Mouse (Mus musculus): ENCODE results near the gene Pip4k2c. TPM values are rescaled to one million over a fixed set of nuclear protein-coding genes. Genes with fewer than 3 reads are reported as not detected.
A peak's percentile ranks its signal among the peaks of the same experiment; 100 is the strongest.

Gene Pip4k2c
- polyA plus RNA-seq, 1 experiment from 2014 or later, result 19.5 TPM

GRCm38 (mm10) chr10:127173148-127174065 is 38.0 kb downstream of the Pip4k2c start:
- no peaks in the 10 kb centered on the region for H3K9me3 ChIP-seq (replicated peaks)
- WGBS, result 86% methylated on average over 16 of the region's 16 CpGs
- ATAC-seq, result no peak
- no peak overlapping the region for H3K4me2 ChIP-seq
- peaks cover 88% of the 10 kb centered on the region for H3K27me3 ChIP-seq
- H3K36me3 ChIP-seq (ENCODE audit: poor library complexity, severe bottlenecking), result peaks cover 4% of the 10 kb centered on the region; the same call in 1 of the 2 replicates
- no peak overlapping the region for H3K27ac ChIP-seq
- peaks cover 23% of the 10 kb centered on the region for H3K4me1 ChIP-seq
- H3K4me3 ChIP-seq, result no peak overlapping the region
- H3K9ac ChIP-seq, result no peak overlapping the region

DNA sequence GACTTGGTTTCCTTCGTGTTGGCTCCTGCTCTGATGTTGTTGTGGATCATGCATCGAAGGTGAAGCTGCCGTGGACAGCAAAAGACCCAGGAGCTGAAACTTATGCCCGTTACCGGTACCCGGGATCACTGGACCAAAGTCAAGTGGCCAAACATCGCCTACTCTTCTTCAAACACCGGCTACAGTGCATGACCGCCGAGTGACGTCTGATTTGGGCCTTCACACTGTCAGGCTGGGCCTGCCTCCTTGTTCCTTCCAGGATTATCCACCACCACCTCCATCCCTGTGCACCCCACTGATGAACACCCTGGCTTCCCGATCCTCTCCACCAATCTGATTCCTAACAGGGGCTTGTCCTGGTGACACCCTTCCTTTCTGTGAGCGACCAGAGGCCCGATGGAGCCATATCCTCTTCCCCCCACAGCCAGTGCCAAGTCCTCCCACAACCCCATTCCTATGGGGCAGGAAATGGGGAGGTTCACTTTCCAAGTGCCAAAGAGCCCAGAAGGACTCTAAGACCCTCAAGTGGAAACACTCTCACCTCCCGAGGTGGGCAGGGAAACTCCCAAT is 39.7 kb downstream of the Pip4k2c start:
- Histone ChIP-seq H3K9ac (no peak overlapping the region), H3K27ac (no peak overlapping the region), H3K27me3 (peaks cover 87% of the 10 kb centered on the region), H3K4me1 (peaks cover 14% of the 10 kb centered on the region), H3K9me3 (replicated peaks) (no peaks in the 10 kb centered on the region), H3K4me2 (no peak overlapping the region), H3K4me3 (no peak overlapping the region; the same call in 1 of the 2 replicates), H3K36me3 (ENCODE audit: poor library complexity, severe bottlenecking) (peaks cover 4% of the 10 kb centered on the region; the same call in 1 of the 2 replicates)
- no peak for ATAC-seq
- 88% methylated on average over 15 of the region's 15 CpGs for WGBS

- peaks cover 4% of the 10 kb centered on the region; the same call in 1 of the 2 replicates for H3K36me3 ChIP-seq (ENCODE audit: poor library complexity, severe bottlenecking)
- H3K27ac ChIP-seq, result no peak overlapping the region
- H3K4me3 ChIP-seq, result peak overlapping the region; percentile 20
- peaks cover 87% of the 10 kb centered on the region for H3K27me3 ChIP-seq
- peaks cover 18% of the 10 kb centered on the region for H3K4me1 ChIP-seq
- H3K9me3 ChIP-seq (replicated peaks), result no peaks in the 10 kb centered on the region
- peak; percentile 48 for ATAC-seq
- under 1% methylated on average over 29 of the region's 29 CpGs for WGBS
- no peak overlapping the region for H3K9ac ChIP-seq
- peak overlapping the region; percentile 59 for H3K4me2 ChIP-seq
Observed at GRCm38 (mm10) chr10:127170837-127171272, 40.5 kb downstream of the Pip4k2c start.

GRCm38 (mm10) chr10:127170002-127170401 is 41.4 kb downstream of the Pip4k2c start:
- peaks cover 25% of the 10 kb centered on the region for H3K4me1 ChIP-seq
- H3K36me3 ChIP-seq (ENCODE audit: poor library complexity, severe bottlenecking), result peaks cover 4% of the 10 kb centered on the region; the same call in 1 of the 2 replicates
- H3K27me3 ChIP-seq, result peaks cover 92% of the 10 kb centered on the region
- 3% methylated on average over 22 of the region's 22 CpGs for WGBS
- no peak overlapping the region for H3K9ac ChIP-seq
- H3K4me2 ChIP-seq, result peak overlapping the region; percentile 59
- no peaks in the 10 kb centered on the region for H3K9me3 ChIP-seq (replicated peaks)
- no peak for ATAC-seq
- H3K4me3 ChIP-seq, result peak overlapping the region; percentile 20
- H3K27ac ChIP-seq, result no peak overlapping the region

DNA sequence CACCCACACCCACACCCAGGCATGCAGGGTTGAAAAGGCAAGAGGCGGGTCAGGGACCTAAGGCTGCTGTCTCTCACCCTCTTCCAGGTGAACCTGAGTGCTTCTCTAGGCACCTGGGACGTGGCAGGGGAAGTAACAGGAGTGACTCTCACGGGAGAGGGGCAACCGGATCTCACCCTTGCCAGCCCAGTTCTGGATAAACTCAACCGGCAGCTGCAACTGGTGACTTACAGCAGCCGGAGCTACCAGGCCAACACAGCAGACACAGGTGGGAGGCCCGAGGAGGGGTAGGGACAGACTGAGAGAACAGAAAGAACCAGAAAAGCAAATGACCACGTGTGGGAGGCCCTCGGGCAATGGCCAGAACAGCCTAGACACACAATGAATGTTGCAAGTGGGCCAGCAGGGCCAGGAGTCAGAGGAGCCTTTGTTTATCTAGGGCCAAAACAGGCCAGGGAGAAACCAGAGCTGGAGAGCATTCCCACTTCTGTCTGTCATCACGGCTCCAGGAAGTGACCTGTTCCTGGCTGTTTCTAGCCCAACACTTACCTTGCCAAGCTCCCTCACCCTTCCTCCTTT is 43.7 kb downstream of the Pip4k2c start:
- peaks cover 25% of the 10 kb centered on the region for H3K4me1 ChIP-seq
- H3K9ac ChIP-seq, result no peak overlapping the region
- peaks cover 75% of the 10 kb centered on the region for H3K27me3 ChIP-seq
- no peak overlapping the region for H3K4me3 ChIP-seq
- no peak overlapping the region for H3K27ac ChIP-seq
- H3K9me3 ChIP-seq (replicated peaks), result no peaks in the 10 kb centered on the region
- peaks cover 4% of the 10 kb centered on the region; the same call in 1 of the 2 replicates for H3K36me3 ChIP-seq (ENCODE audit: poor library complexity, severe bottlenecking)
- WGBS, result 61% methylated on average over 10 of the region's 10 CpGs
- H3K4me2 ChIP-seq, result 0 out of 2 replicates have a peak overlapping the region, but pooled peaks have one; percentile 1
- no peak for ATAC-seq

DNA sequence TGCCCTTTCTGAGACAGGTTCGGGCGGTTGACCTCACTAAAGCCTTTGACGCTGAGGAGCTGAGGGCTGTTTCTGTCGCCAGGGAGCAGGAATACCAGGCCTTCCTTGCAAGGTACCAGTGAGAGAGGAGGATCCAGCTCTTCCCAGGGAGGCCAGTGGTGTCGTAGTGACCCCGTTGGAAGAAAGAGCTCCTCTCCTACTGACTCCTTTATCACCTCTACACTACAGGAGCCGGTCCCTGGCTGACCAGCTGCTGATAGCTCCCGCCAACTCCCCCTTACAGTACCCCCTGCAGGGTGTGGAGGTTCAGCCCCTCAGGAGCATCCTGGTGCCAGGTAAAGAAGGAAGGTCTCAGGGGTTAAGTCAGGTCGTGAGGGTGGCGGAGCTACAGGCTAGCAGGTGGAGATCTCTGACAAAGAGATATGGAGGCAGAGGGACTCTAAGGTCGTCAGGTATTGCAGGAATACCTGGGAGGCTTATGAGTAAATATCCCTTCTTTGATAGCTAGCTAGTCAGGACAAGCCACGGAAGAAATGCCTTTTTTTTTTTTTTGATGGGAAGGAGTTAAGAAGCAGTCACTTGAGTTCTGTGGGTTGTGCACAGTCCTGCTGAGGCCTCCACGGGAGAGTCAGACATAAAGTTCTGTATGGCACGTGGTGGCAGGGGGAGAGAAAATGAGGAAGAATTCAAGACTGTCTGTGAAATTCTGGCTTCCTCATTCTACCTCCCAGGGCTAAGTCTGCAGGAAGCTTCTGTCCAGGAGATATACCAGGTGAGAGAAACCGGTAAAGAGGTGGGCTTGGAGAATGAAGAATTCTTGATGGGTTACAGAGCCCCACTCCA is 44.4 kb downstream of the Pip4k2c start:
- WGBS, result 29% methylated on average over 15 of the region's 15 CpGs
- peak overlapping the region; percentile 98 for H3K4me2 ChIP-seq
- H3K36me3 ChIP-seq (ENCODE audit: poor library complexity, severe bottlenecking), result peaks cover 3% of the 10 kb centered on the region; the same call in 1 of the 2 replicates
- H3K9me3 ChIP-seq (replicated peaks), result no peaks in the 10 kb centered on the region
- peaks cover 25% of the 10 kb centered on the region for H3K4me1 ChIP-seq
- peaks cover 71% of the 10 kb centered on the region for H3K27me3 ChIP-seq
- peak overlapping the region; percentile 69 for H3K4me3 ChIP-seq
- ATAC-seq, result no peak
- H3K9ac ChIP-seq, result peak overlapping the region; percentile 87
- no peak overlapping the region for H3K27ac ChIP-seq

DNA sequence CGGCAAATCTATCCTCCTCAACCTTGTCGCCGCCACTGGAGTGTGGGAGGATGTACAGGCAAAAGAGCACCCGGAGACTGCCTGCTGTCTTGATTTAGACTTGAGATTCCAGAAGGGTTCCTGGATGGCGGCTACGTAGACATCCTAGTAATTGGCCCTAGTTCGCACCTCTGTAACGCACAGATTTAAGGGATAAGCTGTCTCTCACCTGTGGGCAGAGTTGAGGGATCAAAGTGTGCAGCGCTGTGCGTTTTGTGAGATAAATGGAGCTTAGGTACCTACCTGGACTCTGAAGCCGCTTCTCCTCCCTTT is 45.0 kb downstream of the Pip4k2c start:
- no peak for ATAC-seq
- H3K9me3 ChIP-seq (replicated peaks), result no peaks in the 10 kb centered on the region

DNA sequence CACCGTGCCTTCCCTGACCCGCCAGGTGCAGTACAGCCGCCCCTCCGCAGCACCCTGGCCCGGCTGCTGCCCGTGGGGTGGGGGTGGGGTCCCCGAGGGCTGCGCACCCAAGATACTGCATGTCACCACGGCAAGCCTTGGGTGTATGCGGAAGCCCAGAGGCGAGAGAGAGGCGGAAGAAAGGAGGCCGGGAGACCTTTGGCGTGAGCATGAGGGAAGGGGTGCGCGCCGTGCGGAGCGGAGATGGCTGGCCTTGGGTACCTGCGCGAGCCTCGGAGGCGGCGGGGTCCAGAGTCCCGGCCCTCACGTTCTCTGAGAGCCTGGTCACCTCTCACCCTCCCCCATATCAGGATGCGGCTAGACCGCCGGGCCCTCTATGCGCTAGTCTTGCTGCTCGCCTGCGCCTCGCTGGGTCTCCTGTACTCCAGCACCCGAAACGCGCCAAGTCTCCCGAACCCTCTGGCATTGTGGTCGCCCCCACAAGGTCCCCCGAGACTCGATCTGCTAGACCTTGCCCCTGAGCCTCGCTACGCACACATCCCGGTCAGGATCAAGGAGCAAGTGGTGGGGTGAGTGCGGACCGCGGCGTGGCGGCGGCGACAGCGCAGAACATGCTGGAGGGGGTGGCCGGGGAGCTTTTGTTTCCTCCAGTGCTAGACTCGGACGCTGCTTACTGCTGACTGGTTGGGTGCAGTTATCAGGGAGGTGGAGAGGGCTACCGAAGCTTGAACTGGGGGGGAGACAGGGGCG is 45.6 kb downstream of the Pip4k2c start:
- H3K4me1 ChIP-seq, result peaks cover 25% of the 10 kb centered on the region
- ATAC-seq, result peak; percentile 42
- peak overlapping the region; percentile 87 for H3K9ac ChIP-seq
- no peaks in the 10 kb centered on the region for H3K36me3 ChIP-seq (ENCODE audit: poor library complexity, severe bottlenecking)
- peak overlapping the region; percentile 32; the same call in 1 of the 2 replicates for H3K27ac ChIP-seq
- peaks cover 59% of the 10 kb centered on the region for H3K27me3 ChIP-seq
- WGBS, result under 1% methylated on average over 56 of the region's 56 CpGs
- H3K4me3 ChIP-seq, result peak overlapping the region; percentile 69
- peak overlapping the region; percentile 98 for H3K4me2 ChIP-seq
- H3K9me3 ChIP-seq (replicated peaks), result no peaks in the 10 kb centered on the region

More for the DNA sequence above, 45.0 kb downstream of the Pip4k2c start:
- 2% methylated on average over 11 of the region's 11 CpGs for WGBS
- Histone ChIP-seq H3K36me3 (ENCODE audit: poor library complexity, severe bottlenecking) (no peaks in the 10 kb centered on the region), H3K4me1 (peaks cover 25% of the 10 kb centered on the region), H3K9ac (peak overlapping the region; percentile 87), H3K4me2 (peak overlapping the region; percentile 98), H3K4me3 (peak overlapping the region; percentile 69), H3K27me3 (peaks cover 65% of the 10 kb centered on the region), H3K27ac (peak overlapping the region; percentile 32; the same call in 1 of the 2 replicates)

DNA sequence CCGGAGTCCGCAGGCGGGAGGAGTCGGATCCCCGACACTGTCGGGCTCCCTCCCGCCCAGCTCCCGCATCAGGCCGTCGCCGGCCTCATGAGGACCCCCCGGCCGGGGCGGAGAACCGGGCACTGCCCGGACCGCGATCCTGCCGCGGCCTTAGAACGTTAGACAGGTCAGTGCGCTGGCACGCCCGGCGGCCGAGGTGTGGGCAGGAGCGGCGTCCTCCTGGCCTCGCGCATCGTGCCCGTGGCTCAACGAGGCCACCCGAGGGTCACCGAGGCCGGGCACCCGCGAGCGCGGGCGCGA is 46.1 kb downstream of the Pip4k2c start:
- peak overlapping the region; percentile 98 for H3K4me2 ChIP-seq
- peaks cover 22% of the 10 kb centered on the region for H3K4me1 ChIP-seq
- WGBS, result 0% methylated on average over 33 of the region's 42 CpGs
- H3K9ac ChIP-seq, result peak overlapping the region; percentile 87
- peak overlapping the region; percentile 69 for H3K4me3 ChIP-seq
- H3K9me3 ChIP-seq (replicated peaks), result no peaks in the 10 kb centered on the region
- peak; percentile 64 for ATAC-seq
- no peaks in the 10 kb centered on the region for H3K36me3 ChIP-seq (ENCODE audit: poor library complexity, severe bottlenecking)
- peak overlapping the region; percentile 32; the same call in 1 of the 2 replicates for H3K27ac ChIP-seq
- peaks cover 54% of the 10 kb centered on the region for H3K27me3 ChIP-seq

DNA sequence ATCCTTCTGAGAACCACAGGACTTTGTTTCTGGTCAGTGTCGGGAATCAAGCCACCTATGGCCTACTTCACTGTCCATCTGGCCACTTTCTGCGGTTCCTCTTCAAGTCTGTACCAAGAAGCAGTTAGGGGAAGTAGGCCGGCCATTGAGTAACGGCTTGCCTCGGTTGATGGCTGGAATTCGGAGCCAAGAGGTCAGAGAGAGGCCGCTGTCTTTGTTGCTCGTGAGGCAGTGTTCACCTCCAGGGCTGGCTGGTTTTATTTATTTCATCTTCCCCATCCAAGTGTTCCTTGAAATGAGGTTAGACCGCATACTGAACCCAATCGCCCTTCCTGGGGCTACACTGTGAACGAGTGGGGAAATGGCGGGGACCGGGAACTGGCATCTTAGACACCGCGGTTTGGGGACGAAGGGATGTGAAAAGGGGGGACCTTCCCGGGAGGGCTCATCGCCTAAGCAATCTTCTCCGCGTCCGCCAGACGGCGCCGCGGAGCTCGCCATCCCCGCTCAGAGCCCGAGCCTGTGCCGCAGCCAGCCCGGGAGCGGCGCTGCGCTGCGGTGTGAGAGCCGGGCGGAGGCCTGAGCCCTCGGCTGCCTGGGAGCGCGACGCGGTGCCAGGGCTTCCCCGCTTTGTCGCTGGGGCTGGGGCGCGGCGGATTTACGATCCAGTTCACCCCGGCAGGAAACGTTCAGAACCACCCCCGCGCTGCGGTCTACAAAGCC is 46.6 kb downstream of the Pip4k2c start, which contains the start of gene B4galnt1:
B4galnt1 (plus strand) TSS at position 595 of the 723 bp plus-strand sequence.
- Histone ChIP-seq H3K4me2 (peak within 1 kb of the TSS; percentile 98), H3K4me1 (peaks cover 17% of the 10 kb centered on the region), H3K9me3 (replicated peaks) (no peaks in the 10 kb centered on the region), H3K27ac (peak within 1 kb of the TSS; percentile 32; the same call in 1 of the 2 replicates), H3K4me3 (peak within 1 kb of the TSS; percentile 69), H3K36me3 (ENCODE audit: poor library complexity, severe bottlenecking) (no peaks in the 10 kb centered on the region), H3K27me3 (peaks cover 49% of the 10 kb centered on the region), H3K9ac (peak within 1 kb of the TSS; percentile 87)
- peak; percentile 95 for ATAC-seq
- 2% methylated on average over 52 of the region's 52 CpGs for WGBS

Measured in forebrain, embryonic 13.5 days (tissue).